Comparison of ENCODE assay signal across 13 mouse cellular contexts in genomic region chr11:77483510-77484255, GRCm38 (mm10). TPM values are rescaled to one million over a fixed set of nuclear protein-coding genes. Genes with fewer than 3 reads are reported as not detected.
A peak's percentile ranks its signal among the peaks of the same experiment; 100 is the strongest.
DNase-seq lines count a peak whose midpoint lies in the region; ATAC-seq and TF ChIP-seq lines count a peak whose summit lies in the region.
"Had no signal": no experiment of that assay in that cellular context is flagged by ENCODE, and none has a peak within 500 bp of the region (broad histone marks: within the 10 kb centered on the region; RNA-seq: fewer than 3 reads in every experiment).

No protein-coding gene starts in this region.

- no peak overlapping the region for H3K9ac ChIP-seq in midbrain, postnatal 0 days (replicated peaks; ENCODE audit: low read length, poor library complexity, severe bottlenecking)
- H3K9ac ChIP-seq: liver, embryonic 14.5 days had no signal

- no peaks in the 10 kb centered on the region for H3K36me3 ChIP-seq in midbrain, postnatal 0 days (ENCODE audit: insufficient read depth, low read length)

- H3K4me3 ChIP-seq in bone marrow, adult 2 months (replicated peaks; ENCODE audit: control insufficient read depth, low read depth, low read length) = no peak overlapping the region
- H3K4me3 ChIP-seq in midbrain, postnatal 0 days (ENCODE audit: low read depth, low read length) = no peak overlapping the region

- no peak overlapping the region for H3K4me2 ChIP-seq in midbrain, postnatal 0 days (ENCODE audit: low read depth, low read length, poor library complexity, severe bottlenecking)

- no peak for TF ChIP-seq CTCF in bone marrow, adult 2 months (IDR thresholded peaks at IDR 0.05; ENCODE audit: control insufficient read depth, insufficient read depth, low read length)
- TF ChIP-seq CTCF in midbrain, postnatal 0 days (IDR thresholded peaks at IDR 0.05) = no peak

- H3K27ac ChIP-seq in bone marrow, adult 2 months (ENCODE audit: control insufficient read depth, insufficient read depth, low read depth, low read length, poor library complexity) = 0 out of 2 replicates have a peak overlapping the region, but pooled peaks have one; percentile 33
- no peak overlapping the region for H3K27ac ChIP-seq in midbrain, postnatal 0 days (ENCODE audit: low read depth, low read length)
- H3K27ac ChIP-seq: liver, embryonic 14.5 days had no signal

- intact Hi-C loops in gastrocnemius, postnatal 14 days (cut with DNase I; ENCODE audit: low total_unique reads) = no loop called here

- TF ChIP-seq POLR2A in bone marrow, adult 2 months (IDR thresholded peaks at IDR 0.05; ENCODE audit: borderline replicate concordance, control insufficient read depth, low read depth, low read length) = no peak

- H3K9me3 ChIP-seq in midbrain, postnatal 0 days (ENCODE audit: low read length) = no peaks in the 10 kb centered on the region

- peaks cover 3% of the 10 kb centered on the region for H3K4me1 ChIP-seq in bone marrow, adult 2 months (ENCODE audit: control insufficient read depth, insufficient read depth, low read length)
- peaks cover 28% of the 10 kb centered on the region; the same call in 1 of the 2 replicates for H3K4me1 ChIP-seq in midbrain, postnatal 0 days (ENCODE audit: insufficient read depth, low read length)

- DNase-seq in cerebellum, adult 11-12 months = peak; percentile 20
- peak; percentile 52 for DNase-seq in 3134 (ENCODE audit: extremely low read depth, insufficient read length, low spot score)
- DNase-seq in natural killer cell, adult 2 months (ENCODE audit: low spot score in 2 of 2) = peak; percentile 37 to 52
- no peak for DNase-seq in gastrocnemius, postnatal 14 days
- DNase-seq in kidney, adult 9 months = no peak
- DNase-seq in midbrain, postnatal 0 days (ENCODE audit: low spot score) = no peak
- DNase-seq: adrenal gland, postnatal 36 days; heart, postnatal 10 days; retina, postnatal 1 day had no signal

- no peak for ATAC-seq in cerebellum, adult (ENCODE audit: insufficient number of reproducible peaks, low FRiP score, low TSS enrichment)
- no peak for ATAC-seq in midbrain, postnatal 0 days (ENCODE audit: low FRiP score)
- ATAC-seq: forebrain, embryonic 16.5 days had no signal

- WGBS in bone marrow, adult 2 months = 40% methylated on average over 11 of the region's 11 CpGs
- WGBS in midbrain, postnatal 0 days = 76% methylated on average over 11 of the region's 11 CpGs

- H3K27me3 ChIP-seq in midbrain, postnatal 0 days (ENCODE audit: insufficient read depth, low read length) = no peaks in the 10 kb centered on the region

RNA-seq across cellular contexts. Expression of gene Ankrd13b, which starts 5.8 kb away (rescaled TPM):
- polyA plus RNA-seq in bone marrow, adult 2 months (2011; ENCODE audit: insufficient read depth, insufficient read length, low replicate concordance, missing spikeins) = 3.1 and 5.7 TPM in 2 replicates
- total RNA-seq in gastrocnemius, postnatal 14 days (2021) = 1 to 10 TPM; 5.7 to 6.3 TPM
- 70.3 and 75.5 TPM in 2 replicates for total RNA-seq in midbrain, postnatal 0 days (2014; rRNA removed)
- 41.5 and 43.6 TPM in 2 replicates for polyA plus RNA-seq in midbrain, postnatal 0 days (2015; fragmentation: Nextera tagmentation; extraction: Ambion mirVana)

RNA-seq across cellular contexts. Expression of gene Git1, which starts 9.7 kb away (rescaled TPM):
- 10.2 and 16.1 TPM in 2 replicates for polyA plus RNA-seq in bone marrow, adult 2 months (2011; ENCODE audit: insufficient read depth, insufficient read length, low replicate concordance, missing spikeins)
- total RNA-seq in gastrocnemius, postnatal 14 days (2021) = 10 to 100 TPM; 23.0 to 25.9 TPM
- total RNA-seq in midbrain, postnatal 0 days (2014; rRNA removed) = 111 and 143 TPM in 2 replicates
- polyA plus RNA-seq in midbrain, postnatal 0 days (2015; fragmentation: Nextera tagmentation; extraction: Ambion mirVana) = 18.5 and 19.6 TPM in 2 replicates

RNA-seq across cellular contexts. Expression of gene Coro6, which starts 21.5 kb away (rescaled TPM):
- 0.57 and 1.00 TPM in 2 replicates for polyA plus RNA-seq in bone marrow, adult 2 months (2011; ENCODE audit: insufficient read depth, insufficient read length, low replicate concordance, missing spikeins)
- 10 to 100 TPM; 79.2 to 80.8 TPM for total RNA-seq in gastrocnemius, postnatal 14 days (2021)
- total RNA-seq in midbrain, postnatal 0 days (2014; rRNA removed) = 1.1 and 2.2 TPM in 2 replicates
- 0.65 and 0.70 TPM in 2 replicates for polyA plus RNA-seq in midbrain, postnatal 0 days (2015; fragmentation: Nextera tagmentation; extraction: Ambion mirVana)
- polyA plus RNA-seq: forebrain, embryonic 16.5 days had no signal

RNA-seq across cellular contexts. Expression of gene Abhd15, which starts 31.2 kb away (rescaled TPM):
- 0.61 and 5.6 TPM in 2 replicates for polyA plus RNA-seq in bone marrow, adult 2 months (2011; ENCODE audit: insufficient read depth, insufficient read length, low replicate concordance, missing spikeins)
- under 1 TPM; 0.45 to 0.53 TPM for total RNA-seq in gastrocnemius, postnatal 14 days (2021)
- total RNA-seq in midbrain, postnatal 0 days (2014; rRNA removed) = 3.6 and 4.2 TPM in 2 replicates
- 1.6 and 1.8 TPM in 2 replicates for polyA plus RNA-seq in midbrain, postnatal 0 days (2015; fragmentation: Nextera tagmentation; extraction: Ambion mirVana)

RNA-seq across cellular contexts. Expression of gene Trp53i13, which starts 32.1 kb away (rescaled TPM):
- 4.0 and 5.1 TPM in 2 replicates for polyA plus RNA-seq in bone marrow, adult 2 months (2011; ENCODE audit: insufficient read depth, insufficient read length, low replicate concordance, missing spikeins)
- 1 to 10 TPM; 6.0 to 6.3 TPM for total RNA-seq in gastrocnemius, postnatal 14 days (2021)
- 7.5 and 7.8 TPM in 2 replicates for total RNA-seq in midbrain, postnatal 0 days (2014; rRNA removed)
- polyA plus RNA-seq in midbrain, postnatal 0 days (2015; fragmentation: Nextera tagmentation; extraction: Ambion mirVana) = 11.4 and 11.5 TPM in 2 replicates

Comparison
In these comparisons a context has a peak if more than half of its experiments do, and no peak if none do; other contexts are left out.
1. DNase-seq: peak in cerebellum, adult 11-12 months (single experiment), 3134 (single experiment) and natural killer cell, adult 2 months (2 of 2); none in gastrocnemius, postnatal 14 days (single experiment), kidney, adult 9 months (single experiment) and midbrain, postnatal 0 days (single experiment).
2. RNA of gene Coro6, which starts 21.5 kb away (total RNA-seq): 79.2 to 80.8 TPM in gastrocnemius, postnatal 14 days; 1.1 to 2.2 TPM in midbrain, postnatal 0 days; every median in the first group is over 10 times any median in the second.